Mouse (Mus musculus): ENCODE data around the gene Pdx1. TPM values are rescaled to one million over a fixed set of nuclear protein-coding genes. Genes with fewer than 3 reads are reported as not detected.

The Pdx1 gene
- polyA plus RNA-seq, 1 experiment from 2014 or later, result not detected

GRCm38 (mm10) chr5:147314646-147315431 lies 45.1 kb downstream of the Pdx1 start:
- WGBS, result under 1% methylated on average over 39 of the region's 39 CpGs
- Histone ChIP-seq H3K36me3 (ENCODE audit: control insufficient read depth, insufficient read depth, low read length) (no peaks in the 10 kb centered on the region), H3K4me3 (ENCODE audit: low read depth, low read length) (no peak overlapping the region), H3K4me1 (replicated peaks; ENCODE audit: control insufficient read depth, insufficient read depth, low read length) (no peaks in the 10 kb centered on the region; the same call in 1 of the 2 replicates), H3K27ac (ENCODE audit: low read depth, low read length) (no peak overlapping the region), H3K9me3 (ENCODE audit: control insufficient read depth, low read length) (no peaks in the 10 kb centered on the region), H3K27me3 (ENCODE audit: control insufficient read depth, insufficient read depth, low read length) (peaks cover 94% of the 10 kb centered on the region), H3K9ac (ENCODE audit: low read depth, low read length) (no peak overlapping the region), H3K4me2 (replicated peaks; ENCODE audit: low read depth, low read length) (no peak overlapping the region)
- ATAC-seq (ENCODE audit: low FRiP score) (no peak), DNase-seq (ENCODE audit: low spot score) (peak; percentile 58)

- ATAC-seq (ENCODE audit: low FRiP score), result no peak
- H3K4me3 ChIP-seq (ENCODE audit: low read depth, low read length), result no peak overlapping the region
- no peaks in the 10 kb centered on the region for H3K9me3 ChIP-seq (ENCODE audit: control insufficient read depth, low read length)
- peak; percentile 57 for DNase-seq (ENCODE audit: low spot score)
- no peak overlapping the region for H3K9ac ChIP-seq (ENCODE audit: low read depth, low read length)
- no peaks in the 10 kb centered on the region; the same call in 1 of the 2 replicates for H3K4me1 ChIP-seq (replicated peaks; ENCODE audit: control insufficient read depth, insufficient read depth, low read length)
- WGBS, result under 1% methylated on average over 25 of the region's 25 CpGs
- H3K4me2 ChIP-seq (replicated peaks; ENCODE audit: low read depth, low read length), result no peak overlapping the region
- H3K27me3 ChIP-seq (ENCODE audit: control insufficient read depth, insufficient read depth, low read length), result peaks cover 89% of the 10 kb centered on the region
- no peaks in the 10 kb centered on the region for H3K36me3 ChIP-seq (ENCODE audit: control insufficient read depth, insufficient read depth, low read length)
- no peak overlapping the region for H3K27ac ChIP-seq (ENCODE audit: low read depth, low read length)
These were observed 45.8 kb downstream of the Pdx1 start for GRCm38 (mm10) chr5:147315432-147316075.

GRCm38 (mm10) chr5:147317321-147317720 lies 47.6 kb downstream of the Pdx1 start:
- H3K4me1 ChIP-seq (replicated peaks; ENCODE audit: control insufficient read depth, insufficient read depth, low read length), result no peaks in the 10 kb centered on the region
- ATAC-seq (ENCODE audit: low FRiP score), result no peak
- H3K9me3 ChIP-seq (ENCODE audit: control insufficient read depth, low read length), result no peaks in the 10 kb centered on the region
- no peak overlapping the region for H3K9ac ChIP-seq (ENCODE audit: low read depth, low read length)
- no peak overlapping the region for H3K4me2 ChIP-seq (replicated peaks; ENCODE audit: low read depth, low read length)
- H3K27ac ChIP-seq (ENCODE audit: low read depth, low read length), result no peak overlapping the region
- DNase-seq (ENCODE audit: low spot score), result peak; percentile 21
- no peak overlapping the region for H3K4me3 ChIP-seq (ENCODE audit: low read depth, low read length)
- H3K27me3 ChIP-seq (ENCODE audit: control insufficient read depth, insufficient read depth, low read length), result peaks cover 80% of the 10 kb centered on the region
- H3K36me3 ChIP-seq (ENCODE audit: control insufficient read depth, insufficient read depth, low read length), result no peaks in the 10 kb centered on the region
- 5% methylated on average over 7 of the region's 7 CpGs for WGBS

GRCm38 (mm10) chr5:147317991-147318390 lies 48.2 kb downstream of the Pdx1 start:
- Histone ChIP-seq H3K4me3 (ENCODE audit: low read depth, low read length) (no peak overlapping the region), H3K36me3 (ENCODE audit: control insufficient read depth, insufficient read depth, low read length) (no peaks in the 10 kb centered on the region), H3K4me2 (replicated peaks; ENCODE audit: low read depth, low read length) (no peak overlapping the region), H3K27me3 (ENCODE audit: control insufficient read depth, insufficient read depth, low read length) (peaks cover 76% of the 10 kb centered on the region), H3K9ac (ENCODE audit: low read depth, low read length) (no peak overlapping the region), H3K27ac (ENCODE audit: low read depth, low read length) (no peak overlapping the region), H3K9me3 (ENCODE audit: control insufficient read depth, low read length) (no peaks in the 10 kb centered on the region), H3K4me1 (replicated peaks; ENCODE audit: control insufficient read depth, insufficient read depth, low read length) (no peaks in the 10 kb centered on the region)
- peak; percentile 31 for DNase-seq (ENCODE audit: low spot score)
- ATAC-seq (ENCODE audit: low FRiP score), result 0 out of 2 replicates have a peak, but pooled peaks have one; percentile 13
- WGBS, result 23% methylated on average over 7 of the region's 7 CpGs

GRCm38 (mm10) chr5:147319653-147320052 lies 49.9 kb downstream of the Pdx1 start:
- peak; percentile 78 for DNase-seq (ENCODE audit: low spot score)

GRCm38 (mm10) chr5:147322183-147322582 lies 52.4 kb downstream of the Pdx1 start, which contains the start of gene Urad:
Gene Urad, minus strand, starts transcription at chr5:147322440.
- Histone ChIP-seq H3K9me3 (ENCODE audit: control insufficient read depth, low read length) (no peaks in the 10 kb centered on the region), H3K4me1 (replicated peaks; ENCODE audit: control insufficient read depth, insufficient read depth, low read length) (no peaks in the 10 kb centered on the region), H3K27ac (ENCODE audit: low read depth, low read length) (no peak within 1 kb of the TSS), H3K9ac (ENCODE audit: low read depth, low read length) (no peak within 1 kb of the TSS), H3K4me2 (replicated peaks; ENCODE audit: low read depth, low read length) (no peak within 1 kb of the TSS), H3K27me3 (ENCODE audit: control insufficient read depth, insufficient read depth, low read length) (peaks cover 34% of the 10 kb centered on the region), H3K4me3 (ENCODE audit: low read depth, low read length) (no peak within 1 kb of the TSS), H3K36me3 (ENCODE audit: control insufficient read depth, insufficient read depth, low read length) (no peaks in the 10 kb centered on the region)
- 75% methylated on average over 8 of the region's 8 CpGs for WGBS
- ATAC-seq (ENCODE audit: low FRiP score) (no peak), DNase-seq (ENCODE audit: low spot score) (no peak)

More at GRCm38 (mm10) chr5:147319653-147320052, 49.9 kb downstream of the Pdx1 start:
- Histone ChIP-seq H3K9me3 (ENCODE audit: control insufficient read depth, low read length) (no peaks in the 10 kb centered on the region), H3K4me2 (replicated peaks; ENCODE audit: low read depth, low read length) (no peak overlapping the region), H3K4me3 (ENCODE audit: low read depth, low read length) (no peak overlapping the region), H3K9ac (ENCODE audit: low read depth, low read length) (no peak overlapping the region), H3K4me1 (replicated peaks; ENCODE audit: control insufficient read depth, insufficient read depth, low read length) (no peaks in the 10 kb centered on the region), H3K36me3 (ENCODE audit: control insufficient read depth, insufficient read depth, low read length) (no peaks in the 10 kb centered on the region), H3K27ac (ENCODE audit: low read depth, low read length) (no peak overlapping the region), H3K27me3 (ENCODE audit: control insufficient read depth, insufficient read depth, low read length) (peaks cover 59% of the 10 kb centered on the region)
- ATAC-seq (ENCODE audit: low FRiP score), result no peak

- H3K4me2 ChIP-seq (replicated peaks; ENCODE audit: low read depth, low read length), result no peak overlapping the region
- peaks cover 22% of the 10 kb centered on the region for H3K27me3 ChIP-seq (ENCODE audit: control insufficient read depth, insufficient read depth, low read length)
- H3K36me3 ChIP-seq (ENCODE audit: control insufficient read depth, insufficient read depth, low read length), result no peaks in the 10 kb centered on the region
- no peaks in the 10 kb centered on the region for H3K4me1 ChIP-seq (replicated peaks; ENCODE audit: control insufficient read depth, insufficient read depth, low read length)
- H3K27ac ChIP-seq (ENCODE audit: low read depth, low read length), result no peak overlapping the region
- ATAC-seq (ENCODE audit: low FRiP score) (peak; percentile 51; the same call in 1 of the 2 replicates), DNase-seq (ENCODE audit: low spot score) (peak; percentile 85)
- 21% methylated on average over 17 of the region's 17 CpGs for whole genome bisulfite sequencing
- no peaks in the 10 kb centered on the region for H3K9me3 ChIP-seq (ENCODE audit: control insufficient read depth, low read length)
- no peak overlapping the region for H3K9ac ChIP-seq (ENCODE audit: low read depth, low read length)
- no peak overlapping the region for H3K4me3 ChIP-seq (ENCODE audit: low read depth, low read length)
These were observed 53.6 kb downstream of the Pdx1 start for GRCm38 (mm10) chr5:147323237-147323917.

Data from hindbrain, embryonic 11.5 days (tissue).